Mouse (Mus musculus) forebrain, embryonic 10.5 days (tissue): ENCODE data around the gene Slc17a8. TPM values are rescaled to one million over a fixed set of nuclear protein-coding genes. Genes with fewer than 3 reads are reported as not detected.

Experiments
- DNase-seq: peaks from one replicate; pipeline ENCODE4 v3.0.0-alpha.2; 2017; ENCODE audit warnings: low spot score; ENCODE audit errors: extremely low spot score
- H3K27ac ChIP-seq: fragments of 300-500 bp; sonication (generic); 2 replicates; pipeline ENCODE4 v1.5.1; 2016; ENCODE audit warnings: mild to moderate bottlenecking
- H3K27me3 ChIP-seq: fragments of 300-500 bp; sonication (generic); 2 replicates; pipeline ENCODE4 v1.6.1; 2016; ENCODE audit warnings: mild to moderate bottlenecking; ENCODE audit not compliant: poor library complexity, severe bottlenecking
- H3K36me3 ChIP-seq: fragments of 300-500 bp; sonication (generic); replicated peaks from 2 replicates; pipeline ENCODE4 v1.6.1; 2016; ENCODE audit warnings: mild to moderate bottlenecking, moderate library complexity
- H3K4me1 ChIP-seq: fragments of 300-500 bp; sonication (generic); 2 replicates; pipeline ENCODE4 v1.6.1; 2016
- H3K4me3 ChIP-seq: fragments of 300-500 bp; sonication (generic); 2 replicates; pipeline ENCODE4 v1.5.1; 2016; ENCODE audit warnings: mild to moderate bottlenecking, moderate library complexity
- H3K9me3 ChIP-seq: fragments of 300-500 bp; sonication (generic); 2 replicates; pipeline ENCODE4 v1.6.1; 2016; ENCODE audit warnings: mild to moderate bottlenecking, moderate library complexity
- WGBS: fragments of 180-500 bp; shearing (Covaris S2); methylation state at CpG from one replicate; pipeline ENCODE4 v1.1.7; 2016; 5-methylcytosine and 5-hydroxymethylcytosine counted together
- polyA plus RNA-seq: library from polyadenylated mRNA; unstranded; fragments of >200 nt; fragmentation: Nextera tagmentation; extraction: Ambion mirVana; gene quantifications from 2 replicates; pipeline ENCODE4 v1.2.1, GENCODE M21; 2016

The Slc17a8 gene
- polyA plus RNA-seq, 1 experiment from 2014 or later = 0.07 TPM

GRCm38 (mm10) chr10:89631831-89632230, 10.8 kb upstream of the Slc17a8 start:
- no peak overlapping the region for H3K27ac ChIP-seq
- no peaks in the 10 kb centered on the region for H3K36me3 ChIP-seq
- H3K4me1 ChIP-seq = no peaks in the 10 kb centered on the region
- no peak for DNase-seq
- H3K4me3 ChIP-seq = no peak overlapping the region
- H3K9me3 ChIP-seq = no peaks in the 10 kb centered on the region
- WGBS = 76% methylated on average over 5 of the region's 5 CpGs
- H3K27me3 ChIP-seq = peaks cover 10% of the 10 kb centered on the region; the same call in 1 of the 2 replicates

- H3K4me1 ChIP-seq = no peaks in the 10 kb centered on the region
- H3K36me3 ChIP-seq = no peaks in the 10 kb centered on the region
- H3K27me3 ChIP-seq = peaks cover 10% of the 10 kb centered on the region; the same call in 1 of the 2 replicates
- H3K9me3 ChIP-seq = no peaks in the 10 kb centered on the region
- no peak overlapping the region for H3K4me3 ChIP-seq
- no peak overlapping the region for H3K27ac ChIP-seq
- 92% methylated on average over 1 of the region's 1 CpGs for WGBS
- no peak for DNase-seq
These were observed 9.5 kb upstream of the Slc17a8 start for GRCm38 (mm10) chr10:89630564-89630963.

- DNase-seq = peak; percentile 42
- H3K4me1 ChIP-seq = no peaks in the 10 kb centered on the region
- H3K27ac ChIP-seq = no peak overlapping the region
- H3K9me3 ChIP-seq = no peaks in the 10 kb centered on the region
- WGBS = 29% methylated on average over 3 of the region's 3 CpGs
- peaks cover 10% of the 10 kb centered on the region; the same call in 1 of the 2 replicates for H3K27me3 ChIP-seq
- H3K36me3 ChIP-seq = no peaks in the 10 kb centered on the region
- no peak overlapping the region for H3K4me3 ChIP-seq
These were observed 9.0 kb upstream of the Slc17a8 start for GRCm38 (mm10) chr10:89630052-89630451.

GRCm38 (mm10) chr10:89626714-89627113, 5.7 kb upstream of the Slc17a8 start:
- Histone ChIP-seq H3K9me3 (no peaks in the 10 kb centered on the region), H3K4me3 (no peak overlapping the region), H3K4me1 (no peaks in the 10 kb centered on the region), H3K36me3 (no peaks in the 10 kb centered on the region), H3K27ac (no peak overlapping the region), H3K27me3 (peaks cover 10% of the 10 kb centered on the region)
- 92% methylated on average over 2 of the region's 2 CpGs for WGBS
- DNase-seq = no peak

- WGBS = 89% methylated on average over 2 of the region's 2 CpGs
- no peaks in the 10 kb centered on the region for H3K36me3 ChIP-seq
These were observed 3.1 kb upstream of the Slc17a8 start for GRCm38 (mm10) chr10:89624196-89624595.

GRCm38 (mm10) chr10:89599311-89599710, 21.7 kb downstream of the Slc17a8 start:
- no peaks in the 10 kb centered on the region for H3K4me1 ChIP-seq
- H3K36me3 ChIP-seq = no peaks in the 10 kb centered on the region
- no peaks in the 10 kb centered on the region for H3K27me3 ChIP-seq
- no peaks in the 10 kb centered on the region for H3K9me3 ChIP-seq
- H3K4me3 ChIP-seq = no peak overlapping the region
- WGBS = 86% methylated on average over 5 of the region's 5 CpGs
- no peak for DNase-seq
- no peak overlapping the region for H3K27ac ChIP-seq

More at GRCm38 (mm10) chr10:89624196-89624595, 3.1 kb upstream of the Slc17a8 start:
- H3K4me3 ChIP-seq = no peak overlapping the region
- peaks cover 6% of the 10 kb centered on the region; the same call in 1 of the 2 replicates for H3K4me1 ChIP-seq
- DNase-seq = no peak
- H3K27ac ChIP-seq = no peak overlapping the region
- no peaks in the 10 kb centered on the region for H3K9me3 ChIP-seq
- H3K27me3 ChIP-seq = peaks cover 12% of the 10 kb centered on the region

GRCm38 (mm10) chr10:89597275-89597674, 23.8 kb downstream of the Slc17a8 start:
- WGBS = 84% methylated on average over 4 of the region's 4 CpGs
- H3K36me3 ChIP-seq = no peaks in the 10 kb centered on the region
- no peaks in the 10 kb centered on the region for H3K9me3 ChIP-seq
- H3K27me3 ChIP-seq = no peaks in the 10 kb centered on the region
- H3K27ac ChIP-seq = no peak overlapping the region
- H3K4me3 ChIP-seq = no peak overlapping the region
- H3K4me1 ChIP-seq = peaks cover 6% of the 10 kb centered on the region
- DNase-seq = no peak

- Histone ChIP-seq H3K4me1 (peaks cover 6% of the 10 kb centered on the region), H3K4me3 (no peak overlapping the region), H3K27ac (no peak overlapping the region), H3K27me3 (no peaks in the 10 kb centered on the region), H3K9me3 (no peaks in the 10 kb centered on the region), H3K36me3 (no peaks in the 10 kb centered on the region)
- DNase-seq = no peak
- 96% methylated on average over 5 of the region's 5 CpGs for WGBS
These were observed 25.1 kb downstream of the Slc17a8 start for GRCm38 (mm10) chr10:89595935-89596334.

GRCm38 (mm10) chr10:89595514-89595913, 25.5 kb downstream of the Slc17a8 start:
- DNase-seq = no peak
- Histone ChIP-seq H3K4me3 (no peak overlapping the region), H3K9me3 (no peaks in the 10 kb centered on the region), H3K27me3 (no peaks in the 10 kb centered on the region), H3K27ac (no peak overlapping the region), H3K4me1 (peaks cover 6% of the 10 kb centered on the region), H3K36me3 (no peaks in the 10 kb centered on the region)
- WGBS = 81% methylated on average over 1 of the region's 1 CpGs

- H3K27me3 ChIP-seq = no peaks in the 10 kb centered on the region
- no peaks in the 10 kb centered on the region for H3K36me3 ChIP-seq
- H3K4me1 ChIP-seq = peaks cover 6% of the 10 kb centered on the region
- no peak overlapping the region for H3K4me3 ChIP-seq
- H3K27ac ChIP-seq = no peak overlapping the region
- no peak for DNase-seq
- no peaks in the 10 kb centered on the region for H3K9me3 ChIP-seq
- 91% methylated on average over 4 of the region's 4 CpGs for WGBS
These were observed 26.7 kb downstream of the Slc17a8 start for GRCm38 (mm10) chr10:89594309-89594708.

- Histone ChIP-seq H3K4me3 (no peak overlapping the region), H3K36me3 (no peaks in the 10 kb centered on the region), H3K27me3 (no peaks in the 10 kb centered on the region), H3K9me3 (no peaks in the 10 kb centered on the region), H3K4me1 (peaks cover 6% of the 10 kb centered on the region), H3K27ac (no peak overlapping the region)
- no peak for DNase-seq
- WGBS = 69% methylated on average over 4 of the region's 4 CpGs
These were observed 28.3 kb downstream of the Slc17a8 start for GRCm38 (mm10) chr10:89592797-89593196.

GRCm38 (mm10) chr10:89589877-89590276, 31.2 kb downstream of the Slc17a8 start:
- H3K9me3 ChIP-seq = no peaks in the 10 kb centered on the region
- H3K4me3 ChIP-seq = no peak overlapping the region
- WGBS = 93% methylated on average over 1 of the region's 1 CpGs
- no peak overlapping the region for H3K27ac ChIP-seq
- DNase-seq = no peak
- peaks cover 6% of the 10 kb centered on the region for H3K4me1 ChIP-seq
- H3K36me3 ChIP-seq = no peaks in the 10 kb centered on the region
- H3K27me3 ChIP-seq = no peaks in the 10 kb centered on the region

- H3K27me3 ChIP-seq = no peaks in the 10 kb centered on the region
- DNase-seq = no peak
- H3K4me1 ChIP-seq = peaks cover 6% of the 10 kb centered on the region
- no peak overlapping the region for H3K4me3 ChIP-seq
- 88% methylated on average over 1 of the region's 1 CpGs for WGBS
- H3K36me3 ChIP-seq = no peaks in the 10 kb centered on the region
- no peak overlapping the region for H3K27ac ChIP-seq
- H3K9me3 ChIP-seq = no peaks in the 10 kb centered on the region
These were observed 32.3 kb downstream of the Slc17a8 start for GRCm38 (mm10) chr10:89588708-89589107.

GRCm38 (mm10) chr10:89584709-89585108, 36.3 kb downstream of the Slc17a8 start:
- WGBS = 93% methylated on average over 4 of the region's 4 CpGs
- Histone ChIP-seq H3K27ac (no peak overlapping the region), H3K4me1 (no peaks in the 10 kb centered on the region), H3K4me3 (no peak overlapping the region), H3K9me3 (no peaks in the 10 kb centered on the region), H3K27me3 (no peaks in the 10 kb centered on the region), H3K36me3 (no peaks in the 10 kb centered on the region)
- DNase-seq = no peak
